Mouse (Mus musculus) ZHBTc4 (cell line): Measurements from ENCODE around the gene Atp6v0b.

ENCODE experiments used
- DNase-seq: peaks from one replicate; pipeline ENCODE4 v3.0.0-alpha.2; 2011; ENCODE audit warnings: low read depth, low spot score

Atp6v0b gene

DNA sequence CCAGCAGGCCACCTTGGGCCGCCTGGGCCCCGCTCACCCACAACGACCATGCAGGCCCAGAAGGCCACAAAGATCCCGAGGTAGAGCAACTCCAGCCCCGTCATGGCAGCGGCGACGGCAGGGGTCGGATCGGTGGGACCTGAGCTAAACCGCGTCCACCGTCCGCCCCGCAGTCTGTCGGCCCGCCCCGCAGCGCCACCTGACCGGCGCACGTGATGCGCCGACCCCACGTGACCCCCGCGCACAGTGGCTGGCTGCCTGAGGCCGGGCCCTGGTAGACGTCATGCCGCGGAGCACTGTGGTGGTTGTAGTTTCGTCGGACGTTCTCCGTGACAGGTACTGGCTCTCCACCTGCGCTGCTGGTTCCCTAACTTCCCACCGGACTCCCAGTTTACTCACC, at the start of gene Atp6v0b:
TSS of gene Atp6v0b (minus strand) at position 201 of the 400 bp plus-strand sequence.
- peak; percentile 97 for DNase-seq

DNA sequence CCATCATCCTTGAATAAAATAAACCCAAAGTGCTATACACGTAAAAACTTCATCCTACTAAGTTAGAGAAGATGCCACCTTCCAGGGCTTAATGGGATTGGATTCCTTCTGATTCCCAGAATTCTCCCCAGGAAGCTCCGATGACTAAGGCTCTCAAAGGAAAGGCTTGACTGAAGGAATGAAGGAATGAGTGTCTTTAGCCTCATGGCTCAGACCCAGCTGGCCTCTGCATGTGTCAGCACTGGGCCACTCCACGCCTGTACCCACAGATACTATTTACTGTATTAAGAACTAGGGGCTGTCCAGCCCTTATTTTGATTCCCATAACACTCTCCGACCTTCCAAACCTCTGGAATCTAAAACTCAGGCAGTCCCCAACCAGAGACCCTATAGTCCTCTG, 46.9 kb upstream of the Atp6v0b start:
- DNase-seq: no peak

DNA sequence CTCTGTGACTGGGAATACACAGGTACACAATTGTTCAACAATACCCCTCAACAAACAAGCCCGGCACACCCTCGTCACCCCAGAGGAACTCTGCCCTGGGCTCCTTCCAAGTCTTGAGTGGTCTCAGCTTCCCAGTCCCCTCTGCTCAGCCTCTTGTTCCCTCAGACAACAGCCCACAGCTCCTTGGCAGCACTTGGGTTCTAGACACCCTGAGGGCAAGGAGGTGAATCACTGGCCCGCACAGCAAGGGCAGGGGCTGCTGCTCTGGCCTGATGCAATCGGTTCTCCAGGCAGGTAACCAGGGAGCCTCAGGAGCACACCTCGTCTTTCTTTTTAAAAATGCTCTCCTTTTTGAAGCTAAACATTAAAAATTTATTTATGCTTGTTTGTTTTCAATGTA, 46.1 kb upstream of the Atp6v0b start:
- no peak for DNase-seq

DNA sequence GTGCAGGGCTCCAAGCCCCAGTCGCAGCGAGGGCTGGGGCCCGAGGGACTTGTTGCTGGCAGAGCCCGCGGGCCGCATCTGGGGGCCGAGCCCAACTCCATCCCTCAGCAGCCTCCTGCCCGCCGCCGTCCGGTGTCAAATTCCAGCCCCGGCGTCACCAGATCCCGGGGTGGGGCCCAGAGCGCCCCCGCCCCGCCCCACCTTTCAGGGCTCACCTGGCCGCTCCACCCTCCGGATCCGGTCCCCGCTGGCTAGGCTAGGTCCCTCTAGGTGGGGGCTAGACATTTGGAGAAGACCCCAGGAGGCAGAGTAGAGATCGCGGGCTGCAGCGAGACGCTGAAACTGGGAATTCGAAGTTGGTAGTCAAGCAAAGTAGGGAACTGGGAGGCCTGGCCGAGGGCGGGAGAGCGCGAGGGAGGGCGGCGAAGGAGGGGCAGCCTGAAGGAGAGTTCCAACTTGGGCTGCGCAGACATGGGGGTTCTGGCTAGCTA, 42.3 kb upstream of the Atp6v0b start, which contains the start of gene Artn:
TSS of gene Artn (minus strand) at position 373 of the 491 bp plus-strand sequence.
- peak; percentile 43 for DNase-seq

DNA sequence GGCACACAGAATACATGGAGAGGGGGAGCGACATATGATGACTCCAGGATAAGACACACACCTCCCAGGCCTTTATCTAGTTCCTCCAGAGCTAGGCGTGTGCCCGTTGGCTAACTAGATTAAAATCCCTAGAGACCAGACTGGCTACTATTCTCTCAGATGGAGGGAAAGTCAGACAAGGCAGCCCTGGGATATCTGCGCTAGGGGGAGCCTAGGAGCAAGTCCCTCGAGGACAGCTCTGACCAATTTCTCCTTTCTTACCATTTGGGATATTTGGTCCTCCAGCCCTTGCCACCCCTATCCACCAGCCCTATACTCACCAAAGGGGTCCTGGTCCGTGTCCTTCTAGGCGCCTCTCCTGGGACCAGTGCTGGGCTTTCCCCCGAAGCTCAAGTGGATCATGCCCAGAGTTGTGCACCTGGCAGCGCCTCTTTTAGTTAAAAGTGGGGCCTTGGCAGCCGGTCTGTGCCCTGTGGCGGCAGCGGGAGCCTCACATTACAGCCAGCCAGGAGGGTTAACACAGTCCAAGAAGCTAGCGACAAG, 41.6 kb upstream of the Atp6v0b start:
- peak; percentile 47 for DNase-seq

DNA sequence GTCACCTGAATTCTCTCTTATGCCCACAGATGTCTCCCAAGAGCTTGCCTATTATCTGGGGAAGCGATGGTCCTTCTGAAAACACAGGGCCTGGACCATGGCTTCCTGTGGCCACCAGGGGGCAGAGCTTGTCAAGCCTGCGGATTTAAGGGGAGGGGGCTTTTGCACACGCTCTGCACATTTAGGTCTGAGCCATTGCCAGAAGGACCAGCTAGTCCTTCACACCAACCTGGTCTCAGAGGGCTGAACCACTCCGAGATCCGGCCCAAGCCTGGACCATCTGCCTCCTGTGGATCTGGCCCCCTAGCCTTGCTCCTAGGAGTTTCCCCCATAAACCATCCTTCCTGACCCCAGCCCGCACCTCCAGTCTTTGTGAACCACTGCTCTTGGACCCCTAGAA, 41.1 kb upstream of the Atp6v0b start:
- peak; percentile 75 for DNase-seq

DNA sequence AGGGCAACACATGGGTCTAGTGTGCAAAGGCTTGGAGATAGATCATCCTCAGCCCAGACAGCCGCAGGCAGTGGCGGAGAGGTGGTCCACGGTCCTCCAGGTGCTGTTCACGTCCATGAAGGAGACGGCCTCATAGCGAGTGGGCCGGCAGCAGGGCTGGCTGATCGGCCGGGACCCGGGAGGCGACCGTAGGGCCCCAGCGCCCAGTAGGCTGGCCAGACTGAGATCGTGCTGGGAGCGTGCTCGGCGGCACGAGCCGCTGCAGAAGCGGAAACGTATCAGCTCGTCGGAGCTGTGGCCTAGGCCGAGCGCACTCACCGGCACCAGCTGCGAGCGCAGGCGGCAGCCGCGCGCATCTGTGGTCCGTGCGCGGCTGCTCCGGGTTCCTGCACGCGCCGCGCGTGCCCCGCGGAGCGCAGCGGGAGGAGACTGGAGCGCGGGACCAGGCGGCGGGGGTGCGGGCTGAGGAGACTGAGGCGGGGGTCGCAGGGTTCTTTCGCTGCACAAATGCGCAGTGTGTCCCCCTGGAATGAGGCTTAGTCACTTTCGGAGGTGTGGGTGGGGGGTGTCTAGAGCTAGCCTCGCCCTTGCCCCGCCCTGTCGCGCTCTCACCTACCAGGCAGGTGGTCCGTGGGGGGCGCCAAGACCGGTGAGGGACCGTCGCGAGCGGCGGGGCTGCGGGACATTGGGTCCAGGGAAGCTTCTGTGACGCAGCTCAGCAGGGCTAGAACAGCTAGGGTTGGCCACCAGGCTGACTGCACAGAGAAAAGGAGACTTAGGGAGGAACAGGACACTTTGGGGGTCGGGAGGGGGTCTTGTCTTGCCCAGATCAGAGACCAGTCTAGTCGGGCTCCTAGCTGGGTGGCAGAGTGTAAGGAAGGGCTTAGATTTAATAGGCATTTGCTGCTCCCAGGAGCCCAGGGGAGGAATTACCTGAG, 39.7 kb upstream of the Atp6v0b start:
- DNase-seq: peak; percentile 68

DNA sequence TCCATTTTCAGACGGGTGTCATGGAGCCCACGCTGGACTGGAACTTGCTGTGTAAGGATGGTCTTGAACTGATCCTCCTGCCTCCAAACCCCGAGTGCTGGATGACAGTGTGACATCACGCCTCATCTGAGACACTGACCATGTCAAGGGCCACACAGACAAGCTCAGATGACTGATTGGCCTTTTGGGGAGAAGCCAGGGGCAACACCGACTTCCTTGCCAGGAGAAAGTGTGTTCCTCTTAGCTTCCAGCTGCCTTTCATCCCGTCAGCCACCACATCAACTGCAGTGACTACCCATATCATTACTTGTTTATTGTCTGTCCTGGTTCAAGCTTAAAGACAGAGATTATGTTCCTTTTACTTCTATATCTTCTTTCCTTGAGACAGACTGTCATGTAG, 37.8 kb upstream of the Atp6v0b start:
- no peak for DNase-seq

DNA sequence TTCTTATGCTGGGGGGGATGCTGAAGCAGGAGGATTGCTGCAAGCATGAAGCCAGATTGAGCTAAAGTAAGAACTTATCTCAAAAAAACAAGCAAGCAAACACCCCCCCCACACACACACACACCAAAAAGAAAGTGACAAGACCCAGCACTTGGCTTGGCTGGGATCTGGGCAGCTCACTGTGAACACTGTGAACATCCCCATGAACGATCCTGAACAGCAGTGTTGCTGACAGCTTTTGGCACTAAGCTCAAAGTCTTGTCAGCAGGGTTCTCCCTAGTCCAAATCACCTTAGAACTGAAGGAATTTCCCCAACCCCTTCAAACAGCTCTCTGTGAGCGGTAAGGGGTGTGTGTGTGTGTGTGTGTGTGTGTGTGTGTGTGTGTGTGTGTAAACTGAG, 36.3 kb upstream of the Atp6v0b start:
- DNase-seq: no peak

DNA sequence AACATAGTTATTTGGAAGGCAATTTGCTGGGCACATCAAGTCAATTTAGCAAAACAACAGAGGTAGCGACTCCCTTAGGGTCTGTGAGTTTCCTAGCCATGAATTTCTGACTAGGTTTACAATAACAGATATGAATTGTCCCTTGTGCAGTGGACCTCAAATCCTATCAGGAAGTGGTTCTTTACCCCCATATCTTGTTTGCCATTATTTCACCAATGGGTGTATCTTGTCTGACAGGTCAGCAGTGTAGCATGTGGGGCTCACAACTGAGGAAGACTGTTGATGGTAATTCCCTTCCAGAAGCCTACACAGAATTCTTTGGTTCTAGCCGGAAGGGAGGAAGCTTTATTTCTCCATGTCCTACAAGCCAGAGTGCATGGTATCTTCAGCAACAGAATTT, 34.2 kb upstream of the Atp6v0b start:
- DNase-seq: no peak

DNA sequence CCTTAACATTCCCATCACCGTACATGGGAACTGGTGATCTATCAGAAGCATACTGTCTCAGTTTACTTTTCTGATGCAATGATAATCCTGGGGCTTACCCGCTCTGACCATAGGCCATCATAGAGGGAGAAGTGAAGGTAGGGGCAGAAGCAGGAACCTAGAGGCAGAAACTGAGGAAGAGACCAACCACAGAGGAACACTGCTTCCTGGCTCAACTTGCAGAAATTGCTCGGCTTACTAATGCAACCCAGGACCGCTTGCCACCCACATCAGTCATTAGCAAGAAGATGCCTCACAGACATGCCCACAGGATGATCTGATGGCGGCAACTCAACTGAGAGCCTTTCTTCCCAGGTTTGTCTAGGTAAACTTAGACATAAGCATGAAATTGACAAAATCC, 31.6 kb upstream of the Atp6v0b start:
- DNase-seq: no peak

DNA sequence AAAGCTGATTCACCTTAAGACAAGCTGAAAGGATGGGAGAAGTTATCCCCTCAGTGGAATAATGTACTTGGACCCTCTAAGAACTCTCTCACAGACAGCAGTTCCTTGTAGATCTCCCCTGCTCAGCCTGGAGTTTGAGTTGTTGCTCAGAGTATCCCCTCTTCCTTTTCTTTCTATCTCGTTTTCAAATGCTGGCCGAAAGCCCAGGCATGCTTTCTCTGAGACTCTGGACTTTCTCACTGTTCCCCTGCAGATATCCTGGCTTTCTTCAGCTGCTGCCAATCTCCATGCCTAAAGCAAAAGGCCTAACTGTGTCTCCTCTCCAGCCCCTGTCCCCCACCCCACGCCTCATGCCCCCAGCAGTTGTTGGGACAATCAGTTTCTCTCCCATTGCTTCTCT, 31.1 kb upstream of the Atp6v0b start:
- no peak for DNase-seq

DNA sequence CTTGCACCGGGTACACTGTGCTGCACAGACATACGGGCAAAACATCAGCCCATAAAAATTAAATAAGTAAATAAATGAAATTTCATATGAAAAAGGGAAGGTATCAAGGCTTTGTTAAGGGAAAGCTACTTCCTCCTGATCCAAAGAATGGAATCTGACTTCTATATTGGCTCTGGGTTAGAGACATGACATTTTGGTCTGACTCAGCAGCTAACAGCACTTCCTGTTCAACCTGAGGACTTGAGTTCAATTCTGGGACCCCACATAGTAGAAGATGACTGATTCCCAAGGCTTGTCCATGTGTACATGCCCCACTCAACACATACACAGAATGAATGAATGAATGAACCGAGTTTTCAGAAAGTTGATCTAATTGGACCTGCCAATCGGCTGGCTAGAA, 30.7 kb upstream of the Atp6v0b start:
- DNase-seq: no peak

DNA sequence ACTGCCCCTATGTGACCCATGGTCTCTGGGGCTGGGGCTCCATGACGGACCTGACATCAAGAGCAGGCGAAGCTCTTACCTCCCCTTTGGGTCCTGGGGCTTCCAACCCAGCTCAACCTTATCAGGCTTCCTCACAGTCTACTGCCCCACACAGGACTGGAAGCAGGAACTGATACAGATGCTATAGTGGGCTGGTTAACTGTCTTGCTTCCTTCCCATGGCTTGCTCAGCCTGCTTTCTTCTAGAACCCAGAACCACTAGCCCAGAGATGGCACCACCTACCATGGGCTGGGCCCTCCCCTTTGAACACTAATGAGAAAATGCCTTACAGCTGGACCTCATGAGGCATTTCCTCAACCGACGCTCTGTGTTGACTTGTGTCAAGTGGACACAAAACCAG, 30.3 kb upstream of the Atp6v0b start:
- DNase-seq: no peak

DNA sequence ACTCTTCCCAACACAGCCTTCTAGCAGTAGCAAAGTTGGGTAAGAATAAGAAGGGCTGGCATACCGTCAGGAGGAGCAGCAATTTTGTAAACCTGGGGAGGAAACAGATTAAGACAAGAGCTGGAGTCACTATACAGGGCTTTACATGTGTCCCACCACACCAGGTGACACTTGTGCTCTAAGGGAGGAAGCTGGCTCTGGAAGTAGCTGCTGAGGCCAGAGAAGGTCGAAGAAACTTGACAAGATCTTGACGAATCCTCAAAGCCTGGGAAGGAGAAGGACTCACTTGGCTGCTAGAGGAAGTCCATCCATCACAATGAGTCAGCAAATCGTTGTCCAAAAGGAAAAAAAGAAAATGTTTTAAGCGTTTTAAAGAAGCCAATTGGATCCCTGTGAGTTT, 29.3 kb upstream of the Atp6v0b start:
- no peak for DNase-seq

DNA sequence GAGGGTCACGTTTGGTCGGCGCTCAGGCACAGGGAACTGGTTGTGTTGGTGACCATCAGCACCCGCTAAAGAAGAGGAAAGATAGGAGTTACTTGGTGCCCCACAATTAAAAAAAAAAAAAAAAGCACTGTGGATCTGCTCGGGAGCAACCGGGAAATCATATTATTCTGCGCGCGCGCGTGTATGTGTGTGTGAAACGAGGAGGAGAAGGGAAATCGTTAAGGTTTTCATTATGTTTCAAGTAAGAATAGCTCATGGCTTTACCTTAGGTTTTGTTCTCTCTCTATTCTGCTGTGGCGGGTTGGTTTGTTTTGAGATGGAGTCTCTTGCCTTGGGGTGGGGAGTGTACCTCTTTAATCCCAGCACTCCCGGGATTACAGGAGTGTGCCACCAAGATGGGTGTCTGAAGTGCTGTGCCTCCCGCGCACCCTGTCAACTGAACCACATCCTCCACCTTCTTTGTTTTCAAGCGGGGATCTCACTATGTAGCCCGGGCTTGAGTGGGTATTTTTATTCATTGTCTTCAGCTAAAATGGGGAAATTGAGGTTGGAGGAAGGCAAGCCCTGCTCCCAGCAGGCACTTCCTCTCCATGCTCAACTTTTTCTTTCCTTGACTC, 28.5 kb upstream of the Atp6v0b start:
- no peak for DNase-seq

DNA sequence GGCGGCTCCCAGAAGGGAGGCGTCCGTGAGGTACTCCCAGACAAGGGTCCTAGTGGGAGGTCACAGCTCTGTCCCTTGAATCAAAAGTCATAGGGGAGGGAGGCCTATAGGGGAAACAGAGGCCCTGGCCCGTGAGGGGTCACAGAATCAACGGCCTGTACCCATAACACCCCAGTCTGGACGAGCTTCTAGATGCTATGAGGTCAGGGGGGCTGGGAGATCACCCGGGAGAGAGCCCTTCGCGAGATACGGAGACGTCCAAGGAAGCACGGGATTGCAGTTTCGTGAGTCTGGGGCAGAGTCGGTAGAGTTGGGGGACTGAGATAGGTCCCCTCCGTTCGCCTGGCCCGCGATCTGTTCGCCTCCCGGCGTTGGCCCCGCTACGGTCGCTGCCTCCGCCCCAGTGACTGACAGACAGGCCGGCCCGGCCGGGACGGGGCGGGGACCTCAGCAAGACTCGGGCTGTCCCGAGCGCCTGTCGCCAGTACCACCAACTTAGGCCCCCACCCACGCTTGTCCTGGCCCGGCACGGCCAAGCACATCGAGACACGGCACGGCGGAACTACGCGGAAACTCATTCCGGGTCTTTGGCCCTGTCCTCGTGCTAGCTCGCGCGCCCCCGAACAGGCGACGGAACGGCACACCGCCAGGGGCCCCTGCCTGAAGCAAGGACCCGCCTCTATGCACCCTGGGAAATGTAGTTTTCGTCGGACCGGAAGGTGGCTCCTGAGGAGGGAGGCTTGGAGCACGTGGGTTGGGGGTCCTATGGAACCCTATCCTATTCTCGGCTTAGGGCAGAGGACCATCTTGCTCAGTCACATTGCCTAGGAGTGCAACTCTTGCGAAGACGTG, 27.7 kb upstream of the Atp6v0b start, which contains the start of gene Ipo13:
TSS of gene Ipo13 (minus strand) at position 409 of the 852 bp plus-strand sequence.
- peak; percentile 94 for DNase-seq

DNA sequence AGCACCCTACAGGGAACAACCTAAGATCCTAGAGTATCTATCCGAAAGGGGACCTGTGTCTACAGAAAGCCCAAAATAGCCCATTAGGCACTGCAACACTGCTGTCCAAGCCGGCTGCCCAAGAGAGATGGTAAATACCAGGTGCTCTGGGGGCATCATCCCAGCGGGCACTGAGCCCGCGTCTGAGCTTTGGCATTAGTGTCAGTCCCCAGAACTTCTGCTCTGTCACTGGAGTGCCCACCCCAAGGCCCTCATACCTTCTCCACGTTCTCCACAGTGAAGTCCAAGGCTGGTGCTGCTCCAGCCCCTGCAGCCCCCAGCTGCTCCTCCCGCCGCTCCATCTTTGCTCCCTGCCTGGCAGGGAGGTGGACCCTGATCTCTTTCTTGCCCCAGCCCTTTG, 26.9 kb upstream of the Atp6v0b start:
- DNase-seq: no peak

DNA sequence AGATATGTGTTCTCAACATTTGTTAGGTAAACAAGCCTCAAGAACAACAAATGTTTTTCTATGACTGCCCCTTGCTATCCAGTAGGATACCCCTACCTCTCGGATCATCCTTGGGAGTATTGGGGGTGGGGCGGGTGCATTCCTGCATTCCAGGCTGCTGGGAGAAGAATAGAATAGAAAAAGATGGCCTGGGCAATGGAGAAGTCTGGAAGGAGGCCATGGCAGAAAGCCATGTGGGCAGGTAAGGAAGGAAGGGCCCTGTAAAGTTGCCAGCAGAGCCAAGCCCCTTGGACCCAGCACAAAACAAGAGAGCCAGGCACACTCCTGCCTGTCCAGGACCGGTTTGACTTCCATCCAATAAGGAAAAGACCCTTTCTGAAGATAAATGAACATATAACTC, 26.3 kb upstream of the Atp6v0b start:
- peak; percentile 51 for DNase-seq

DNA sequence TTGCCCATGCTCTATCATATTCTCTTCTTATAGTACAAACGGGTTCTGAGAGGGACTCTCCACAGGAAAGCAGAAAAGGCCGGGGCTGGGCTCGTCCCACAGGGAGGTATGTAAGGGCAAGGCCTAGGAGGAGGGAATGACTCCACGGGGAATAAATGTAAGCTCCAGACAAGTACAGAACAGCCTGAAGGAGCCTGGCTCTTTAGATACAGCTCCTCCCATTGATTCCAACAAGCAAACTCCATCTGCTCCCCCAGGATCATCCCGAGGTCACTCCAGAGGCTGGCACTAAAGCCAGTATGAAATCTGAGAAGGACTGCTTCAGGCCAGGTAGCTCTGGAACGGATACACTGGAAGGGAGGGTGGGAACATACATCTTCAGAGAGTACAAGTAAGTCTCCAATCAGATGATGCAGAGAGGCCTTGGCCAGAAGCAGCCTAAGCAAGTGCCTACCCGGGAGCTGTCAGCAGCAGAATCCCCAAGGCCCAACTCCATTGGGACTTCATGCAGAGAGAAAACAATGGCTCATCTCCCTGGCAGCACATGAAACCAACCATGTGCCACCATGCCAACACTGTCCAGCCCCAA, 25.6 kb upstream of the Atp6v0b start:
- no peak for DNase-seq

DNA sequence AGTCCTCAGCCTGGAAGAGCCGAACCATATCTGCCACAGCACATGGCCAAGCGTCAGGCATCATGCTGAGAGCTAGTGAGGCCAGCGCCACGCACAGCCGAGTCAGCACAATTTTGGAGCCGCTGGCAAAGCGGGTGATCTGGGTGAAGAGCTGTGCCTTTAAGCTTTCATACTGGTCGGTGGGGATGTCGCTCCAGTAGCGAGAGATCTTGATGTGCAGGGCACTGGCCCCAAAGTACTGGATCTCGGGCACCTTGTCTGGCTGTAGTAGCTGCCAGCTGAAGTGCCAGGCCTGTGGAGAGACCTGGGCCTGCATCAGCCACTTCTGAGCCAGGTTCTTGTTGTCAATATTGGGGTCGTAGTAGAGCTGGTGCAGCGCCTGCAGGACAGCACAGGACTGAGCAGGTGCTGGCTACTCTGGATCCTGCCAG, 25.0 kb upstream of the Atp6v0b start:
- no peak for DNase-seq
